Mouse (Mus musculus): ENCODE data around the gene Fcer1g.

Gene Fcer1g

GRCm38 (mm10) chr1:171239992-171240744 lies 6.0 kb upstream of the Fcer1g start:
- DNase-seq = no peak

- peak; percentile 59 to 74 for DNase-seq
Measured at GRCm38 (mm10) chr1:171238463-171238862, 4.3 kb upstream of the Fcer1g start.

GRCm38 (mm10) chr1:171237438-171237837 lies 3.3 kb upstream of the Fcer1g start:
- DNase-seq = no peak

GRCm38 (mm10) chr1:171235791-171236190 lies 1.6 kb upstream of the Fcer1g start:
- DNase-seq = no peak

- no peak for DNase-seq
Measured at GRCm38 (mm10) chr1:171234538-171234937, 373 bp upstream of the Fcer1g start.

GRCm38 (mm10) chr1:171232800-171233730 lies 1.1 kb downstream of the Fcer1g start:
- no peak for DNase-seq

- DNase-seq = no peak
Measured at GRCm38 (mm10) chr1:171232348-171232747, 1.8 kb downstream of the Fcer1g start.

- DNase-seq = no peak
Measured at GRCm38 (mm10) chr1:171231844-171232243, 2.3 kb downstream of the Fcer1g start.

- DNase-seq = no peak
Measured at GRCm38 (mm10) chr1:171230215-171230614, 4.0 kb downstream of the Fcer1g start.

GRCm38 (mm10) chr1:171229750-171230149 lies 4.4 kb downstream of the Fcer1g start:
- DNase-seq = no peak

- DNase-seq = no peak
Measured at GRCm38 (mm10) chr1:171227879-171228278, 6.3 kb downstream of the Fcer1g start.

GRCm38 (mm10) chr1:171226780-171227179 lies 7.4 kb downstream of the Fcer1g start:
- no peak for DNase-seq

GRCm38 (mm10) chr1:171224857-171225256 lies 9.3 kb downstream of the Fcer1g start, which contains the start of gene Apoa2:
Apoa2 (plus strand) TSS chr1:171225054.
- DNase-seq = no peak

GRCm38 (mm10) chr1:171223796-171224195 lies 10.4 kb downstream of the Fcer1g start:
- DNase-seq = no peak

- no peak for DNase-seq
Measured at GRCm38 (mm10) chr1:171223168-171223567, 11.0 kb downstream of the Fcer1g start.

- peak; percentile 88 to 90 for DNase-seq
Measured at GRCm38 (mm10) chr1:171222238-171223155, 11.7 kb downstream of the Fcer1g start, which contains the start of gene Tomm40l. Tomm40l (minus strand) TSS chr1:171222514.

GRCm38 (mm10) chr1:171221281-171222193 lies 12.6 kb downstream of the Fcer1g start:
- DNase-seq = no peak

GRCm38 (mm10) chr1:171220871-171221270 lies 13.3 kb downstream of the Fcer1g start:
- peak; percentile 88 to 93 for DNase-seq

GRCm38 (mm10) chr1:171216241-171216955 lies 17.8 kb downstream of the Fcer1g start:
- no peak for DNase-seq

GRCm38 (mm10) chr1:171213801-171214496 lies 20.2 kb downstream of the Fcer1g start, which contains the start of gene Nr1i3:
Nr1i3 (plus strand) TSS chr1:171213970.
- no peak for DNase-seq

Data from cerebellum, postnatal 25 days (tissue).